Mouse (Mus musculus): ENCODE data around the gene Wscd2.
"Not testable (repeated sequence)": the region's sequence is repeated elsewhere in the genome, so short reads cannot be mapped to it uniquely, and the experiment has no call there.

Wscd2 gene

GRCm38 (mm10) chr5:113584439-113584838, 94.3 kb downstream of the Wscd2 start:
- no peak for DNase-seq (ENCODE audit: low spot score)

- not testable (repeated sequence) for DNase-seq (ENCODE audit: low spot score)
These were observed 95.7 kb downstream of the Wscd2 start for GRCm38 (mm10) chr5:113585619-113586457.

GRCm38 (mm10) chr5:113586458-113586849, 96.3 kb downstream of the Wscd2 start:
- not testable (repeated sequence) for DNase-seq (ENCODE audit: low spot score)

GRCm38 (mm10) chr5:113590010-113590640, 100.0 kb downstream of the Wscd2 start:
- no peak for DNase-seq (ENCODE audit: low spot score)

GRCm38 (mm10) chr5:113591166-113591565, 101.0 kb downstream of the Wscd2 start:
- no peak for DNase-seq (ENCODE audit: low spot score)

- DNase-seq (ENCODE audit: low spot score) = no peak
These were observed 101.7 kb downstream of the Wscd2 start for GRCm38 (mm10) chr5:113591751-113592230.

- DNase-seq (ENCODE audit: low spot score) = no peak
These were observed 104.0 kb downstream of the Wscd2 start for GRCm38 (mm10) chr5:113593911-113594705.

- DNase-seq (ENCODE audit: low spot score) = no peak
These were observed 106.1 kb downstream of the Wscd2 start for GRCm38 (mm10) chr5:113596252-113596651.

GRCm38 (mm10) chr5:113596780-113597353, 106.7 kb downstream of the Wscd2 start:
- no peak for DNase-seq (ENCODE audit: low spot score)

- no peak for DNase-seq (ENCODE audit: low spot score)
These were observed 110.0 kb downstream of the Wscd2 start for GRCm38 (mm10) chr5:113600181-113600580.

- no peak for DNase-seq (ENCODE audit: low spot score)
These were observed 110.7 kb downstream of the Wscd2 start for GRCm38 (mm10) chr5:113600803-113601202.

- DNase-seq (ENCODE audit: low spot score) = no peak
These were observed 113.3 kb downstream of the Wscd2 start for GRCm38 (mm10) chr5:113603471-113603870.

- DNase-seq (ENCODE audit: low spot score) = no peak
These were observed 114.6 kb downstream of the Wscd2 start for GRCm38 (mm10) chr5:113604758-113605157.

GRCm38 (mm10) chr5:113606121-113606520, 116.0 kb downstream of the Wscd2 start:
- no peak for DNase-seq (ENCODE audit: low spot score)

GRCm38 (mm10) chr5:113606961-113607785, 117.0 kb downstream of the Wscd2 start:
- peak; percentile 29 for DNase-seq (ENCODE audit: low spot score)

GRCm38 (mm10) chr5:113607941-113608431, 117.9 kb downstream of the Wscd2 start:
- DNase-seq (ENCODE audit: low spot score) = no peak

- no peak for DNase-seq (ENCODE audit: low spot score)
These were observed 118.4 kb downstream of the Wscd2 start for GRCm38 (mm10) chr5:113608511-113608910.

- no peak for DNase-seq (ENCODE audit: low spot score)
These were observed 119.8 kb downstream of the Wscd2 start for GRCm38 (mm10) chr5:113609891-113610290.

GRCm38 (mm10) chr5:113610490-113610889, 120.4 kb downstream of the Wscd2 start:
- DNase-seq (ENCODE audit: low spot score) = no peak

GRCm38 (mm10) chr5:113611131-113611530, 121.0 kb downstream of the Wscd2 start:
- no peak for DNase-seq (ENCODE audit: low spot score)

GRCm38 (mm10) chr5:113611771-113612233, 121.7 kb downstream of the Wscd2 start:
- DNase-seq (ENCODE audit: low spot score) = peak; percentile 46
